ENCODE assay signal across 15 mouse cellular contexts in genomic region chr2:4757218-4757617, GRCm38 (mm10).
"Had no signal": no experiment of that assay in that cellular context is flagged by ENCODE, and none has a peak within 500 bp of the region (broad histone marks: within the 10 kb centered on the region; RNA-seq: fewer than 3 reads in every experiment).

No protein-coding gene starts in this region.

- H3K4me3 ChIP-seq: liver, embryonic 13.5 days; liver, embryonic 15.5 days; megakaryocyte, embryonic 14.5 days; midbrain, embryonic 12.5 days; neural tube, embryonic 12.5 days had no signal

- H3K27ac ChIP-seq: liver, embryonic 13.5 days; liver, embryonic 15.5 days; macrophage; midbrain, embryonic 12.5 days; neural tube, embryonic 12.5 days had no signal

- H3K4me1 ChIP-seq: liver, embryonic 13.5 days; liver, embryonic 15.5 days; megakaryocyte, embryonic 14.5 days; midbrain, embryonic 12.5 days; neural tube, embryonic 12.5 days had no signal

- DNase-seq: liver; liver, embryonic 13.5 days; liver, postnatal 0 days; lung, postnatal 10 days; midbrain, embryonic 14.5 days; right cerebral cortex, postnatal 14 days; thymus, adult 18-20 months; thymus, postnatal 14 days; thymus, postnatal 36 days had no signal

- H3K9me3 ChIP-seq: liver, embryonic 13.5 days; liver, embryonic 15.5 days; megakaryocyte, embryonic 14.5 days; midbrain, embryonic 12.5 days; neural tube, embryonic 12.5 days had no signal

- ATAC-seq: liver, postnatal 0 days had no signal

- H3K27me3 ChIP-seq: liver, embryonic 13.5 days; liver, embryonic 15.5 days; midbrain, embryonic 12.5 days; neural tube, embryonic 12.5 days had no signal

- H3K9ac ChIP-seq: liver, embryonic 13.5 days; liver, embryonic 15.5 days; liver, postnatal 0 days; midbrain, embryonic 12.5 days; neural tube, embryonic 12.5 days had no signal

- H3K36me3 ChIP-seq: liver, embryonic 13.5 days; liver, embryonic 15.5 days; neural tube, embryonic 12.5 days had no signal

- H3K4me2 ChIP-seq: liver, embryonic 11.5 days; liver, embryonic 13.5 days; liver, embryonic 15.5 days; midbrain, embryonic 12.5 days; neural tube, embryonic 12.5 days had no signal
